Mouse (Mus musculus) right cerebral cortex, postnatal 4 days (tissue): Measurements from ENCODE around the gene Ensa.
"Not testable (repeated sequence)": the region's sequence is repeated elsewhere in the genome, so short reads cannot be mapped to it uniquely, and the experiment has no call there.

Source experiments
- DNase-seq: peaks from one replicate; pipeline ENCODE4 v3.0.0-alpha.2; 2022

Ensa gene

DNA sequence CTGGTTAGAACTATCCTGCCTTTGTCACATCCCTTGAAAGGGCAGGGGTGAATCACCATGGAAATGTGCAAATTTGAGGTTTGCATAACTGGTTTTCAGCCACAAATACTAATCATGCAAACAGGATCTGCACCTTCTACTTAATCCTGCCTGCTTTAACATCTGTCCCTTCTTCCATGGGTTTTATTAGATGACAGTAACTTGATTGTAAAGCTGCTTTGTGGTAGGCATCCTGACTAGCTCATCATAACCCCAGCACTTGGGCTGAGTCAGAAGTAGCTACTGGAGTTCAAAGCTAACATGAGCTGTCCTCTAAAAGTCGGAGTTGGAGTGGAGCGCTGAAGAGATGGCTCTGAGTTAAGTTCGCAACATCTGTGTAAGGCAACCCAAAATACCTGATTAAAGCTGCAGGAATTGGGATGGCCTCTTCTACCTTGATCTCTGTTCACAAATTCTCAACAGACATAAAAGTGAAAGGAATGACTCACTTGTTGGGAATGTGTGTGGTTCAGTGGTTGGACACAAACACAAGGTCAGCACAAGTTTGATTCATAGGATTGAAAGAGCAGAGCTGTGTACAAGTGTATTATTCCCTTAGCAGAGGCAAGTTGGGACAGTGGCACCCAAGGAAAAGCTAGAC is 39.3 kb downstream of the Ensa start:
- DNase-seq, result no peak

DNA sequence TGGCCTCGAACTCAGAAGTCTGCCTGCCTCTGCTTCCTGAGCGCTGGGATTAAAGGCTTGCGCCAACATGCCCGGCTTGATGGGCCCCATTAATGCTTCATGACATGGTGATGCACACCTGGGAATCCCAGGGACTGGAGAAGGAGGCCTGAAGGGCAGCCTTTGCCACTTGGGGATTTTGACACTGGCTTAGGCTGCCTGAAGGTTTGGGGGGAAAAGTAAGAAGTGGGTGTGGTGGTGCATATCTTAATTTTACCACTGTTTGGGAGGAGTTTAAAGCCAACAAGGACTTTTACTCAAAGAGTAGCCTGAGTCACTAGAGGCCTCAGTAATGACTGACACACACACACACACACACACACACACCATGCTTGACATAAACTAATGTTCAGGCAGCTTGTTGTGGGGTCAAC is 40.2 kb downstream of the Ensa start:
- DNase-seq, result no peak

- DNase-seq, result no peak
Observed at GRCm38 (mm10) chr3:95666124-95666844, 41.5 kb downstream of the Ensa start.

- DNase-seq, result no peak
Observed at GRCm38 (mm10) chr3:95667521-95667920, 42.7 kb downstream of the Ensa start.

DNA sequence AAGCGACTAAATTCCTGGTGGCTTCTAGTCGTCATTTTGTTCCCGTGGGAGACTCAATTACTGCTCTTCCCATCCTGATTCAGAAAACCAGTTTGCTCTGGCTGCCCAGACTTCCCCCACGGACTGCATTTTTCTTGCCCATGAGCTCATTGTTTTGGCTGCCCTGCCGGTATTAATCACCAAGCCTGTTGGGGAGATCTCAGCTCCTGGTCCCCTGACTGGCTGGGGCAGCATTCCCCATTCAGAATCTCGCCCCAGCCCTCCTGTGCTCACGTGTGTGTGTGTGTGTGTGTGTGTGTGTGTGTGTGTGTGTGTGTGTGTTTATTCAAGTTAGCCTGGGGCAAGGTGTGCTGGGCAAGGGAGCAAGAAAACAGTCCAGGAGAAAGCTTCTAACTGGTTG is 43.2 kb downstream of the Ensa start:
- DNase-seq, result no peak

DNA sequence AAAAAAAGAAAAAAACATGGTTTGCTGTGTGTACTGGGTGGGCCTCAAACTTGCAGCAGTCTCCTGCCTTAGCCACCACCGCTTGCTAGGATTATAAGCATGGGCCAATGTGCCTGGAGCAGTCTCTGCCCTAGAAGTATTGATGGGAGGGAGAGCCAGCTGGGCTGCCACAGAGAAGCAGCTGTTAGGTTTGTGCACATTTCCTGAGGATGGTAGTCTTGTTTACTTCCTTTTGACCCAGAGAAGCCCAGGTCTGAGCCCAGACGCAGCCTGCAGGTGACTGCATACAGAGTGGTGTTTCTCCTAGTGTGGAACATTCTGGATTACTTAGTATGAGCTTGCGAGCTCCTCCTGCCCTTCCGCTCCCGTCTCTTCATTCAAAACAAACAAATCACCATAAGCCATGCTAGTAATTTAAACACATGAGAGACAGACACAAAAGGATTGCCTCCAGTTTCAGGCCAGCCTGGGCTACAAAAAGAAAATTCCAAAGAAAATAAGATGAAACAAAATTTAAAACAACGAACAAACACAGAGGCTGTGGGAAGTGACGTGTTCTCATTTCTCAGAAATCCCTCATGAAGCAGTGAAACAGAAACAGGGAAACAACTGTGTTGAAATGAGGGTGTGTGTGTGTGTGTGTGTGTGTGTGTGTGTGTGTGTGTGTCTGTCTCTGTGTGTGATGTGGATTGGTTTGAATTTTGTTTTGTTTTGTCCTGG is 44.0 kb downstream of the Ensa start:
- no peak for DNase-seq

DNA sequence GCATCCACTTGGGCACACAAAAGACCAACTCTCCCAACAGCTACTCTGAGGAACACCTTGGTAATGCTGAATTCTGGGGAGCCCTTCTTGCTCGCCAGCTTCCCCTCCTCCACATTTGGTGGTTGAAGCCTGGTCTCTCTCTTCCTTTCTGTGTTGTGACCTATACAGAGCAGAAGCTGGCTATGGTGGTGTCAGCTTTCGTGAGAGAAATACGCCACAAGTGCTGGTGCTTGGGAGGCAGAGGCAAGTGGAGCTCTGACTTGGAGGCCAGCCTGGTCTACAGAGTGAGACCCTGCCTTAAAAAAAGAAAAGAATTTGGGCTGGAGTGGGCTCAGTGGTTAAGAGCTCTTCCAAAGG is 44.5 kb downstream of the Ensa start:
- DNase-seq, result no peak

DNA sequence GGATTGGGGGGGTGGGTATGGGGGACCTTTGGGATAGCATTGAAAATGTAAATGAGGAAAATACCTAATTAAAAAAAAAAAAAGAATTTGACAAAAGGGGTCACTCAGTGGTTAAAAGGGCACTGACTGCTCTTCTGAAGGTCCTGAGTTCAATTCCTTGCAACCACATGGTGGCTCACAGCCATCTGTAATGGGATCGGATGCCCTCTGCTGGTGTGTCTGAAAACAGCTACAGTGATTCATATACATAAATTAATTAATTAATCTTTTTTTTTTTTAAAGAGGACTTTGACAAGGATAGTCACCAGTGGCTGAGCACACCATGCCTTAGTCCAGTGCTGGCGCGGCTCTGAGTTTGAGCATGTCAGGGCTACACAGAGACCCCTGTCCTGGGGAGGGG is 45.6 kb downstream of the Ensa start:
- not testable (repeated sequence) for DNase-seq

- DNase-seq, result no peak
Observed at GRCm38 (mm10) chr3:95671201-95671600, 46.4 kb downstream of the Ensa start.

DNA sequence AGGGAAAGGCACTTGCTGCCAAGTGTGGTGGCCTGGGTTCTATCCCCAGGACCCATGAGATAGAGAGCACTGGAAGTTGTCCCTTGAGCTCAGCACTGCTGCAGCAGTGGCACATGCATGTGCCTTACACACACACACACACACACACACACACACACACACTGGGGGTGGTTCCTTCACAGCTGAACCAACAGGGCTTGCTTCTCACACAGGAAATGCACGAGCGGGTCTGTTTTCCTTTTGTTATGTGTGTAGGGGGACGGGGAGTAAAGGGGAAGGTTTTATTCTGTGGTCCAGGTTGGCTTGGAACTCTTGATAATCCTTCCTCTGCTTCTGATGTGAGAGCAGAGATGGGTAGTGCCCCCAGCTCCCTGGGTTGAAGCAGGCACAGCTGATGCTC is 47.7 kb downstream of the Ensa start:
- DNase-seq, result no peak

DNA sequence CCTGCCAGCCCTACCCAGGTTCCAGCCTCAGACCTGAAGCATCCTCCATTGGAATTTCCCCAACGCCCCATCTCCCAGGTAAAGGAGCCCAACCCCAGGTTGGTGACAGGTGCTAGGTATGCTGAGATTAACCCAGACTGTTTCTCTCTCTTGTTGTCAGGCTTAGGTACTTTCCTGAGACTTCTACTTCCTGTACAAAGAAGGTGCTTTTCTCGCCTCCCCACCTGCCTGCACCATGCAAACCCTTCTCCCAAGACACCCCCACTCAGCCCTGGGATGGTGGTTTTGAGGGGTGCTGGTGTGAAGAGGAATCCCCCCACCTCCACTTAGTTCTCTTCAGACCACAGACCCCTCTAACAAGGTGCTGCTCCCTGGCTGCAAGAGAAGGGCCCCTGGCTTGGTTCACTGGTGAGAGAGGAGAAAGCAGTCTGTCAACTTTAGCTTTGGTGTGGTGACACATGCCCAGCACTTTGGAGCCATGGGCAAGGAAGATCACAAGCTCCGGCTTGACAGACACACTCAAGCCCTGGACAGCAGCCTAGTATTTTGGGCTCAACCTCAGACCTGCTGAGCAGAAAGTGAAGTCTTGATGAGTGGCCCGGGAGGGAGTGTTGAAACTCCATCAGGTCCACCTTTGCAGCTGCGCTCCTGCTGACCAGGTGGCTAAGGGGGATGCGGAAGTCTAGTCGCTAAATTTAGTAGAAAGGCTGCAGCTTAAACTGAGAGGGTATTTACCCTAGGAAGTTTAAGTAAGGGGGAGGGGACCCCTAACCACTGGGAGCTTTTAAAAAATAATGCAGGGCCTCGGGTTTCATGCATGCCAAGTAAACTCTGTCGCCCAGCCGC is 48.3 kb downstream of the Ensa start:
- DNase-seq, result no peak

DNA sequence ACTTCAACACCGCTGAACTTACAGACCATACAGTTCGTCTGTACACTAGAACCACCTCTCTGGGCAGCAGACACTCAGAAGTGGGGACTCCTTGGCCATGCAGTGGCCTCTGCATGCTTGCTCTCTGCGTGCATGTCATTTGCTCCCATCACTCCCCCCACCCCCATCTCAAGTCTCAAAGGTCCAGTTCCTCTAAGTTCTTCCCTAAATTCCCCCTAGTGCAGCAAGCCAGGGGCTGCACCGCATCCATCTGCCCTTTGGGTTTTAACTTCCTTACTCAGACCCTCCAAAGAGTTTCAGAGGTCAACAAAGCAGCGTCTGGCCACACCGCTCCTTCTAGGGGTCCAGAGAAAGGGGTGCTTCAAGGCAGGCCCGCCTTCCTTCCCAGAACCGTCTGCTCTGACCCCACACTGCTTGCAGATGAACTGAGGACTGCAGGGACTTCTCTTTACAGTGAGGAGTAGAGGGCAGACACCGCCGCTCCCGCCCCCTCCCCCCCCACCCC is 49.0 kb downstream of the Ensa start:
- no peak for DNase-seq

DNA sequence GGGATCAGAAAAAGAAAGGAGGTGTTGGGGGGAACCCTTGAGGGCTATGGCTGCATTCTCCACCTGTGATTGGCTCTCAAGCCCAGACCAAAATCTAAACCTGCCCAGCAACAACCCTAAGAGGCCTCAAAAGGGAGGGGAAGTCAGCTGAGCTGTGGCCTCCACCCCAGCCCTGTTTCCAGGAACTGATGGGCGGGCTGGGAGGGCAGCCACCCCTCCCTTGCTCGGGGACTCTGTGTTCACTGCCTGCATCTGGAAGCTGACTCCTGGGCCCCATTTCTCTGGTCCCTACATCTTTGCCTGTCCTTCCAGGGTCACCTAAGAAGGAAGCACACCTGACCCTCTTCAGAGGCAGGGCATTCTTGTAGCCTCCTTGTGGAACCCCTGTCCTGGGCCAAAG is 49.4 kb downstream of the Ensa start:
- no peak for DNase-seq

GRCm38 (mm10) chr3:95674812-95675211 is 50.0 kb downstream of the Ensa start:
- no peak for DNase-seq

GRCm38 (mm10) chr3:95675301-95676092 is 50.7 kb downstream of the Ensa start:
- peak; percentile 53 for DNase-seq

- peak; percentile 57 for DNase-seq
Observed at GRCm38 (mm10) chr3:95676745-95677419, 52.1 kb downstream of the Ensa start.

- no peak for DNase-seq
Observed at GRCm38 (mm10) chr3:95677420-95678090, 52.8 kb downstream of the Ensa start.

DNA sequence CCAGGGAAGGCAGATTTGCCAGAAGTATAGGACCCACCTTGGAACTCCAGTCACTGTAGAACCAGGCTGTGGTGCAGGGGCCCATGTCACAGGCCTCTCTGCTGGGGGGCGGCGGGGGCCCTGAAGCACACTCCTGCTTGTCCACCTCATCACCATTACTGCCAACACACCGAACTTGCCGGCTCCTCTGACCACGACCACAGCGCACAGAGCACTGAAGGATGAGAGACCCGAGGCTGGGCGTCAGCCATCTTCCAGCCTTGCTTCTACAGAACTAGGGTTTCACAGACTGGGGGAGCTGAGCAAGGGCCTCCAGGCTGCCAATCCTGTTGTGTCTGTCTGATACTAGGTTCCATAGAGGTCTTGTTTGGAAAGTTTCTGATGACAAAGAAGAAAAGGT is 54.8 kb downstream of the Ensa start:
- DNase-seq, result no peak

DNA sequence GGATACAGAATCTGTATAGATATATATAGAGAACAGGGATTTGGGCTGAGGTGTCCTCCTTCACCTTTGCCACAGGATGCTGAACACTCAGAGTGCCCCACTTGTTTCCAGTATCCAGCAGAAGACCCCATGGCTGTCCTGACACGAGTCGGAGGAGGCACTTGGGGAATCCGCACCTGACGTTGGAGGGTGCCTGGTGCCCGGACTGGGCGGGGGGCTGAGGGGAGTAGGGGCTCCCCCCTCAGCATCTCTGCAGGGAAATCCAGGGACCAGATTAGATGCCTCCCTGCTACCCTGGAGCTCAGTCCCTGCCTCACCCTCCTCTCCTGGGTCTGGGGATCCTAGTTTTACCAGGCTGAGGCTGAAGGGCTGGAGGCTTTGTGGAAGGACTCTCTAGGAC is 55.9 kb downstream of the Ensa start:
- DNase-seq, result no peak

- DNase-seq, result no peak
Observed at GRCm38 (mm10) chr3:95681365-95681764, 56.6 kb downstream of the Ensa start.
